Mouse (Mus musculus) ovary, postnatal 10 days (tissue): ENCODE results near the gene Idh3g.

Experiments used
- DNase-seq: peaks from one replicate; pipeline ENCODE4 v3.0.0; 2022; ENCODE audit warnings: low spot score

Idh3g gene

GRCm38 (mm10) chrX:73786364-73787224 is at the start of gene Idh3g, which contains the start of gene Ssr4:
Idh3g (minus strand) TSS chrX:73786897.
Ssr4 (plus strand) TSS chrX:73787028.
- peak; percentile 78 for DNase-seq

GRCm38 (mm10) chrX:73835731-73836130 is 49.0 kb upstream of the Idh3g start:
- no peak for DNase-seq

- peak; percentile 11 for DNase-seq
These were observed 37.8 kb upstream of the Idh3g start, which contains the start of gene Pdzd4 for GRCm38 (mm10) chrX:73824185-73825151. Pdzd4 (minus strand) TSS chrX:73824969.

GRCm38 (mm10) chrX:73823747-73824146 is 37.0 kb upstream of the Idh3g start:
- DNase-seq, result no peak

GRCm38 (mm10) chrX:73816596-73817314 is 30.1 kb upstream of the Idh3g start:
- DNase-seq, result no peak

- no peak for DNase-seq
These were observed 28.4 kb upstream of the Idh3g start for GRCm38 (mm10) chrX:73815072-73815471.

GRCm38 (mm10) chrX:73805814-73806213 is 19.1 kb upstream of the Idh3g start:
- DNase-seq, result no peak

GRCm38 (mm10) chrX:73798502-73798901 is 11.8 kb upstream of the Idh3g start:
- DNase-seq, result peak; percentile 35

- DNase-seq, result no peak
These were observed 10.8 kb upstream of the Idh3g start for GRCm38 (mm10) chrX:73797511-73797910.

- no peak for DNase-seq
These were observed 6.8 kb upstream of the Idh3g start for GRCm38 (mm10) chrX:73793505-73793904.

GRCm38 (mm10) chrX:73793039-73793438 is 6.3 kb upstream of the Idh3g start:
- DNase-seq, result no peak

- DNase-seq, result no peak
These were observed 1.8 kb upstream of the Idh3g start for GRCm38 (mm10) chrX:73788501-73788900.

GRCm38 (mm10) chrX:73787225-73787558 is 495 bp upstream of the Idh3g start:
- no peak for DNase-seq

GRCm38 (mm10) chrX:73785666-73786065 is 1.0 kb downstream of the Idh3g start:
- no peak for DNase-seq

- DNase-seq, result no peak
These were observed 4.5 kb downstream of the Idh3g start for GRCm38 (mm10) chrX:73782227-73782626.

- no peak for DNase-seq
These were observed 11.8 kb downstream of the Idh3g start for GRCm38 (mm10) chrX:73774802-73775483.

GRCm38 (mm10) chrX:73774168-73774760 is 12.4 kb downstream of the Idh3g start, which contains the start of gene Srpk3:
Srpk3 (plus strand) TSS chrX:73774405.
- no peak for DNase-seq

- DNase-seq, result no peak
These were observed 19.4 kb downstream of the Idh3g start for GRCm38 (mm10) chrX:73767267-73767666.

- no peak for DNase-seq
These were observed 21.4 kb downstream of the Idh3g start for GRCm38 (mm10) chrX:73765311-73765710.

GRCm38 (mm10) chrX:73758611-73759290 is 27.9 kb downstream of the Idh3g start:
- no peak for DNase-seq
